Mouse (Mus musculus): ENCODE measurements at regions not wholly inside any gene's neighbourhood (a gene's known extent, or its start where the extent isn't known, plus 50 kb on each side); places are given as distances from the start of the nearest gene placed in this dataset.

- H3K36me3 ChIP-seq (ENCODE audit: control insufficient read depth, insufficient read depth, low read length): no peaks in the 10 kb centered on the region
- no peak overlapping the region for H3K4me3 ChIP-seq
- no peaks in the 10 kb centered on the region for H3K4me1 ChIP-seq (ENCODE audit: control insufficient read depth, insufficient read depth, low read length)
- intact Hi-C loops (cut with DNase I): no loop called here
- H3K27ac ChIP-seq: no peak overlapping the region
- no peaks in the 10 kb centered on the region for H3K79me2 ChIP-seq (replicated peaks; ENCODE audit: control insufficient read depth, insufficient read depth, low read length)
- 50% methylated on average over 5 of the region's 5 CpGs for WGBS
- no peak overlapping the region for H3K9ac ChIP-seq (ENCODE audit: low read depth, low read length)
- no peaks in the 10 kb centered on the region for H3K27me3 ChIP-seq (ENCODE audit: control insufficient read depth, insufficient read depth, low read length)
- DNase-seq: no peak
- no peak for TF ChIP-seq CTCF (IDR thresholded peaks at IDR 0.05)
- no peak for TF ChIP-seq EP300 (IDR thresholded peaks at IDR 0.05; ENCODE audit: insufficient read depth, low read depth, low read length)
- TF ChIP-seq POLR2A (IDR thresholded peaks at IDR 0.05; ENCODE audit: insufficient read depth, low read depth, low read length): no peak
Observed at GRCm38 (mm10) chr1:148706271-148706807, 1254.8 kb downstream of the Pla2g4a start.

GRCm38 (mm10) chr1:148700599-148700954 lies 1260.5 kb downstream of the Pla2g4a start:
- TF ChIP-seq CTCF (IDR thresholded peaks at IDR 0.05): no peak
- intact Hi-C loops (cut with DNase I): no loop called here
- H3K4me1 ChIP-seq (ENCODE audit: control insufficient read depth, insufficient read depth, low read length): no peaks in the 10 kb centered on the region
- no peaks in the 10 kb centered on the region for H3K79me2 ChIP-seq (replicated peaks; ENCODE audit: control insufficient read depth, insufficient read depth, low read length)
- no peak overlapping the region for H3K27ac ChIP-seq
- 49% methylated on average over 3 of the region's 3 CpGs for WGBS
- no peaks in the 10 kb centered on the region for H3K36me3 ChIP-seq (ENCODE audit: control insufficient read depth, insufficient read depth, low read length)
- H3K27me3 ChIP-seq (ENCODE audit: control insufficient read depth, insufficient read depth, low read length): no peaks in the 10 kb centered on the region
- no peak for DNase-seq
- no peak overlapping the region for H3K9ac ChIP-seq (ENCODE audit: low read depth, low read length)
- H3K4me3 ChIP-seq: no peak overlapping the region

DNA sequence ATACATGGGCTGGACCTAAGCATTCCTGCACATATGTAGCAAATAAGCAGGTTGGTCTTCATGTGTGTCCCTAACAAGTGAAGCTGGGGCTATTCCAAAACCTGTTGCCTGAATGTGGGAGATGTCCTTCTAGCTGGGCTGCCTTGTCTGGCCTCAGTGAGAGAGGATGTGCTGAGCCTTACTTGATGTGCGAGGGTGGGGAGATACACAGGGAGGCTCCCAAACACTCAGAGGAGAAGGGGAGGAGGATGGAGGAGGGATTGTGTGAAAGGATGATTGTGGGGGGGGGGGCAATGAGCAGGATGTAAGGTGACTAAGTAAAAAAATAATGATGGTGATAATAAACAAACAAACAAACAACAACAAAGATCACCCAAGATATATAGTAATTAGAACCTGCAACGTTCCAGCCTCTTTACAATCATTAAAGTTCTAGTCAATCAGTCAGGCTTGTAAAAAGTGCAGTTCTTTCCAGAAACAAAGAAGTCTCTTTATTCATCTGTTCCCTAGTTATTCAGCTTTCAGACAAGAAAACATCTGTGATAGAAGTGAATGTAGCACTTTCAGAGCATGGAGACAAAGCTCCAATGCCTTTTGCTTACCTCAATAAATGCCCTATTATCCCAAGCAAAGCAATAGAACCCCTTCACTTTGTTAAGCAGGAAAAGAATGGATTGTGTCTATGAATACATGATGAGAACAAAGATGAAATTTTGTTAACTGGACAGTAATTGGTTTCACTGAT lies 1261.1 kb downstream of the Pla2g4a start:
- H3K27ac ChIP-seq: no peak overlapping the region
- no peak overlapping the region for H3K4me3 ChIP-seq
- no peak for DNase-seq
- TF ChIP-seq POLR2A (IDR thresholded peaks at IDR 0.05; ENCODE audit: insufficient read depth, low read depth, low read length): no peak
- no peak for TF ChIP-seq EP300 (IDR thresholded peaks at IDR 0.05; ENCODE audit: insufficient read depth, low read depth, low read length)
- TF ChIP-seq CTCF (IDR thresholded peaks at IDR 0.05): no peak
- H3K27me3 ChIP-seq (ENCODE audit: control insufficient read depth, insufficient read depth, low read length): no peaks in the 10 kb centered on the region
- intact Hi-C loops (cut with DNase I): no loop called here
- H3K4me1 ChIP-seq (ENCODE audit: control insufficient read depth, insufficient read depth, low read length): no peaks in the 10 kb centered on the region
- WGBS: 61% methylated on average over 2 of the region's 2 CpGs
- no peak overlapping the region for H3K9ac ChIP-seq (ENCODE audit: low read depth, low read length)
- H3K36me3 ChIP-seq (ENCODE audit: control insufficient read depth, insufficient read depth, low read length): no peaks in the 10 kb centered on the region
- no peaks in the 10 kb centered on the region for H3K79me2 ChIP-seq (replicated peaks; ENCODE audit: control insufficient read depth, insufficient read depth, low read length)

- intact Hi-C loops (cut with DNase I): no loop called here
- WGBS: 54% methylated on average over 2 of the region's 2 CpGs
Observed at GRCm38 (mm10) chr1:148690085-148690484, 1271.0 kb downstream of the Pla2g4a start.

GRCm38 (mm10) chr1:148689618-148690017 lies 1271.5 kb downstream of the Pla2g4a start:
- H3K4me1 ChIP-seq (ENCODE audit: control insufficient read depth, insufficient read depth, low read length): no peaks in the 10 kb centered on the region
- H3K27ac ChIP-seq: no peak overlapping the region
- H3K79me2 ChIP-seq (replicated peaks; ENCODE audit: control insufficient read depth, insufficient read depth, low read length): no peaks in the 10 kb centered on the region
- TF ChIP-seq EP300 (IDR thresholded peaks at IDR 0.05; ENCODE audit: insufficient read depth, low read depth, low read length) (no peak), CTCF (IDR thresholded peaks at IDR 0.05) (no peak), POLR2A (IDR thresholded peaks at IDR 0.05; ENCODE audit: insufficient read depth, low read depth, low read length) (no peak)
- H3K9ac ChIP-seq (ENCODE audit: low read depth, low read length): no peak overlapping the region
- no peaks in the 10 kb centered on the region for H3K27me3 ChIP-seq (ENCODE audit: control insufficient read depth, insufficient read depth, low read length)
- no peak overlapping the region for H3K4me3 ChIP-seq
- 84% methylated on average over 4 of the region's 4 CpGs for WGBS
- DNase-seq: no peak
- no peaks in the 10 kb centered on the region for H3K36me3 ChIP-seq (ENCODE audit: control insufficient read depth, insufficient read depth, low read length)
- intact Hi-C loops (cut with DNase I): no loop called here

More at GRCm38 (mm10) chr1:148690085-148690484, 1271.0 kb downstream of the Pla2g4a start:
- Histone ChIP-seq H3K36me3 (ENCODE audit: control insufficient read depth, insufficient read depth, low read length) (no peaks in the 10 kb centered on the region), H3K4me1 (ENCODE audit: control insufficient read depth, insufficient read depth, low read length) (no peaks in the 10 kb centered on the region), H3K9ac (ENCODE audit: low read depth, low read length) (no peak overlapping the region), H3K4me3 (no peak overlapping the region), H3K27me3 (ENCODE audit: control insufficient read depth, insufficient read depth, low read length) (no peaks in the 10 kb centered on the region), H3K27ac (no peak overlapping the region), H3K79me2 (replicated peaks; ENCODE audit: control insufficient read depth, insufficient read depth, low read length) (no peaks in the 10 kb centered on the region)
- TF ChIP-seq CTCF (IDR thresholded peaks at IDR 0.05) (no peak), EP300 (IDR thresholded peaks at IDR 0.05; ENCODE audit: insufficient read depth, low read depth, low read length) (no peak), POLR2A (IDR thresholded peaks at IDR 0.05; ENCODE audit: insufficient read depth, low read depth, low read length) (no peak)
- no peak for DNase-seq

- Histone ChIP-seq H3K9ac (ENCODE audit: low read depth, low read length) (no peak overlapping the region), H3K4me3 (no peak overlapping the region), H3K27me3 (ENCODE audit: control insufficient read depth, insufficient read depth, low read length) (no peaks in the 10 kb centered on the region), H3K4me1 (ENCODE audit: control insufficient read depth, insufficient read depth, low read length) (no peaks in the 10 kb centered on the region), H3K79me2 (replicated peaks; ENCODE audit: control insufficient read depth, insufficient read depth, low read length) (no peaks in the 10 kb centered on the region), H3K36me3 (ENCODE audit: control insufficient read depth, insufficient read depth, low read length) (no peaks in the 10 kb centered on the region), H3K27ac (no peak overlapping the region)
- no peak for DNase-seq
- intact Hi-C loops (cut with DNase I): no loop called here
- no peak for TF ChIP-seq CTCF (IDR thresholded peaks at IDR 0.05)
- no peak for TF ChIP-seq EP300 (IDR thresholded peaks at IDR 0.05; ENCODE audit: insufficient read depth, low read depth, low read length)
- TF ChIP-seq POLR2A (IDR thresholded peaks at IDR 0.05; ENCODE audit: insufficient read depth, low read depth, low read length): no peak
Observed at GRCm38 (mm10) chr1:148675516-148675915, 1285.6 kb downstream of the Pla2g4a start.
